Mouse (Mus musculus) hindbrain, embryonic 16.5 days (tissue): ENCODE data around the gene Cdk6. TPM values are rescaled to one million over a fixed set of nuclear protein-coding genes. Genes with fewer than 3 reads are reported as not detected.
"Not testable (repeated sequence)": the region's sequence is repeated elsewhere in the genome, so short reads cannot be mapped to it uniquely, and the experiment has no call there.

Experiments used
- ATAC-seq: fragments of 200-750 bp; cut with Nextera tagmentation; 2 replicates; pipeline ENCODE4 v1.8.0; 2017; ENCODE audit warnings: moderate TSS enrichment, moderate library complexity
- H3K27ac ChIP-seq: fragments of 300-500 bp; sonication (generic); 2 replicates; pipeline ENCODE4 v1.5.1; 2014; ENCODE audit warnings: low read depth, mild to moderate bottlenecking, control low read depth, low read length, moderate library complexity
- H3K27me3 ChIP-seq: fragments of 300-500 bp; sonication (generic); replicated peaks from 2 replicates; pipeline ENCODE4 v1.6.1; 2014; ENCODE audit warnings: low read length; ENCODE audit not compliant: control insufficient read depth, insufficient read depth
- H3K36me3 ChIP-seq: fragments of 300-500 bp; sonication (generic); 2 replicates; pipeline ENCODE4 v1.6.1; 2014; ENCODE audit warnings: mild to moderate bottlenecking, low read length, moderate library complexity, mixed read lengths; ENCODE audit not compliant: control insufficient read depth, insufficient read depth
- H3K4me1 ChIP-seq: fragments of 300-500 bp; sonication (generic); 2 replicates; pipeline ENCODE4 v1.6.1; 2014; ENCODE audit warnings: low read depth, low read length; ENCODE audit not compliant: control insufficient read depth, insufficient read depth
- H3K4me2 ChIP-seq: fragments of 300-500 bp; sonication (generic); 2 replicates; pipeline ENCODE4 v1.6.1; 2014; ENCODE audit warnings: mild to moderate bottlenecking, low read length, control low read depth, moderate library complexity
- H3K4me3 ChIP-seq: fragments of 300-500 bp; sonication (generic); 2 replicates; pipeline ENCODE4 v1.5.1; 2014; ENCODE audit warnings: mild to moderate bottlenecking, low read length, control low read depth, moderate library complexity
- H3K9ac ChIP-seq: fragments of 300-500 bp; sonication (generic); 2 replicates; pipeline ENCODE4 v1.6.1; 2014; ENCODE audit warnings: low read depth, mild to moderate bottlenecking, control low read depth, low read length, moderate library complexity
- H3K9me3 ChIP-seq: fragments of 300-500 bp; sonication (generic); 2 replicates; pipeline ENCODE4 v1.6.1; 2014; ENCODE audit warnings: mild to moderate bottlenecking, low read length, moderate library complexity; ENCODE audit not compliant: control insufficient read depth
- WGBS: fragments of 180-500 bp; shearing (Covaris S2); extraction: QIAGEN DNeasy Blood & Tissue Kit; methylation state at CpG from one replicate; pipeline ENCODE4 v1.1.7; 2014; 5-methylcytosine and 5-hydroxymethylcytosine counted together
- polyA plus RNA-seq: library from polyadenylated mRNA; unstranded; fragments of >200 nt; fragmentation: Nextera tagmentation; extraction: Ambion mirVana; gene quantifications from 2 replicates; pipeline ENCODE4 v1.2.1, GENCODE M21; 2015

The Cdk6 gene
- polyA plus RNA-seq, 1 experiment from 2014 or later, result 13.9 TPM

DNA sequence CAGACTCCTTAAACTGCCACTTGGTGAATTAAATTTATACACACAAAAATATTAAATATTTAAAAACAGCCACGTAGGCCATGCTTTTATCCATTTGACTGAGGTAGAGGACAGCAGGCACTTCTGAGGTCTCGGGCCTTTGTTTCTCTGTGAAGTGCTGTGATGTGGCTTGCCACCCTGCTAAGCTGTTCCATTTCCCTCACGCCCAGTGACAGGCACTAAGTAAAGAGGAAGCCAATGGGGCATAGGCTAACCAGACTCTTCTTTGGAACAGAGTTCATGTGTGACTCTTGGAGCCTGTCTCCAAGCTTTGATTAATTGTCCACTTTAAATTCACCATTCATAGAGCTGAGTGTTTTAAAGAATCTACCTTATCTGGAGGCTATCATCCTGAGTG lies 79.5 kb downstream of the Cdk6 start:
- Histone ChIP-seq H3K4me2 (no peak overlapping the region), H3K27ac (no peak overlapping the region), H3K27me3 (no peaks in the 10 kb centered on the region), H3K36me3 (no peaks in the 10 kb centered on the region), H3K9me3 (no peaks in the 10 kb centered on the region), H3K4me1 (no peaks in the 10 kb centered on the region), H3K4me3 (no peak overlapping the region), H3K9ac (no peak overlapping the region)
- no peak for ATAC-seq
- WGBS, result 77% methylated on average over 3 of the region's 3 CpGs

DNA sequence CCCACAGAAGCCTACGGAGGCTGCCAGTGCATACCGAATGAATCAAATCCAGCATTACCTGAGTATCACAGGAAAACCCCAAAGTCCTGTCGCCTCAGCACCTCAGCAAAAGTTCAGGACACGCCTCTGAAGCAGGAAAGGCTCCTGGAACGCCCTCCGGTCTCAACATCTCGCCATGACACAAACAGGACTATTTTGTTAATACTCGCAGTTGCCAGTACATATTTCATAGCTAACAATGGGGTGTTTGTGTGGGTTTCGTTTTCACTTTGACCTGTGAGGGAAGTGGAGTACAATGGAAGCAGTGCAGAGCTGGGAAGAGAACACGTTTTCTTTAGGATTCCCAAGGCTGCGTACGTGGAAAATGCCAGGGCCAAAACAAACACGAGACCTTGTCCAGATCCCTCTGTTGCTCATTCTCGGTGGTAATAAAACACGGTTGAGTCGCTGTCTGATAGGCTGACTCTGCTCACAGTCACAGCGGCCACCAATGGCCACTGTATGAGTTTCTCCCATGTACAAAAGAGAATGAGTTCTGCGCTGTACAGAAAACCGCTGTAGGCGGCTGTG lies 91.9 kb downstream of the Cdk6 start:
- H3K9ac ChIP-seq, H3K27me3 ChIP-seq, H3K9me3 ChIP-seq, H3K36me3 ChIP-seq, H3K4me2 ChIP-seq, H3K4me3 ChIP-seq, ATAC-seq, H3K4me1 ChIP-seq, H3K27ac ChIP-seq: not testable (repeated sequence)
- 60% methylated on average over 17 of the region's 20 CpGs for WGBS

GRCm38 (mm10) chr5:3434105-3434504 lies 92.8 kb downstream of the Cdk6 start:
- not testable (repeated sequence) for H3K9ac ChIP-seq, H3K4me2 ChIP-seq, ATAC-seq, H3K4me3 ChIP-seq, H3K4me1 ChIP-seq, H3K27ac ChIP-seq, H3K9me3 ChIP-seq, H3K27me3 ChIP-seq, H3K36me3 ChIP-seq
- WGBS, result 95% methylated on average over 5 of the region's 5 CpGs

- H3K4me2 ChIP-seq, H3K9ac ChIP-seq, H3K27me3 ChIP-seq, H3K27ac ChIP-seq, H3K4me1 ChIP-seq, H3K4me3 ChIP-seq, ATAC-seq, H3K9me3 ChIP-seq, H3K36me3 ChIP-seq: not testable (repeated sequence)
- 89% methylated on average over 9 of the region's 9 CpGs for WGBS
Measured at GRCm38 (mm10) chr5:3438453-3439003, 97.2 kb downstream of the Cdk6 start.

DNA sequence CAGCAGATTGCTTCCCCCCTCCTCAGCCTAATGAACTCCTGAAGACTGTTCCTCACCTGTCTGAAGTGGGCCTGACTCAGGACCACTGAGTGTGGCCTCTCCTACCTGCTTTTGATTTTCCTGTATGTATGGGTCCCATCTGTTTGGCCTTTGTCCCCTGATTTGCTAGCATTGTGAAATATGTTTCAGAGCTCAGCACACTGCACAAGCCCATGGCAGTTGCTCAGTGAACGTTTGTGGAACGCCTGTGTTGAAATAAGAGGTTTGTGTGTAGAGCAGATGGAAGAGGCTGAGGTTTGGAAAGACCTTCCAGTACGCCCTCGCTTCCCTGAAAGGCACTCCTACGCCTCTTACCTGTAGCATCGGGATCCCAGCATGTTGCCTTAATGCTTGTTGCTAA lies 98.1 kb downstream of the Cdk6 start:
- H3K36me3 ChIP-seq, H3K27ac ChIP-seq, H3K9me3 ChIP-seq, H3K27me3 ChIP-seq, ATAC-seq, H3K4me1 ChIP-seq, H3K4me2 ChIP-seq, H3K4me3 ChIP-seq, H3K9ac ChIP-seq: not testable (repeated sequence)
- WGBS, result 83% methylated on average over 6 of the region's 6 CpGs

DNA sequence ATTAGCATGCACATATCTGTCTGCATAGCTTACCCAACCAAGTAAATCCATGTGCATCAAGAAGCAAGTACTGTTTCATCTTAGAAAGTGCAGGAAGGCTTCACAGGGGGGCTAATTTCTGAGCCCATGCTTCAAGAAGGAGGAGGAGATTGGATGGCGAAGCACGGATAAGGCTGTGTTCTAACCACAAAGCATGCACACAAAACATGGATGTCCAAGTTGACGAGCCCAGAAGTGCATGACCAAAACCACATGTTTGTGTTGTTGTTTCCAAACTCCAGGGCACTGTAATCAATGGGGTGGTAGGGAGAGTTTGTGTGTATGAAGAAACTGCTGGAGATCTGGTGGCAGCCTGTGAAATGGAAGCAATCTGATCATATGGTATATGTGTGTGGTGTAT lies 101.2 kb downstream of the Cdk6 start:
- 92% methylated on average over 3 of the region's 3 CpGs for WGBS

DNA sequence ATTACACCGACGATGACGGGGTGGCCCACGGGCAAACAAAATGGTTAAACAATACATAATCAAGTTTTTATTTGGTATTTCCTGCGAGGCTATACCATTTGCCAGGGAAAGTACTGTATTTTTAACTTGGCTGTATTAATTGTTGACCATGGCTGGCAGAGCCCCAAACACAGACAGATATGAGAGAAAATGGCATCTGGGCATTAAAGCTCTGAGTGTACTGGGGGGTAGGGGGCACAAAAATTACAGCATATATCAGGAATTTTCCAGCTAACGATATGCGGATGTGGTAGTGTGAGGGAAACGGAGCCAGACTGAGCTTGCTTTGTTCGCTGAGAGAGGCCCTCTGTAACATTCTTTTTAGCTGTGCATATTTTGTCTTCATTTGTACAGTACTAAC lies 109.9 kb downstream of the Cdk6 start:
- not testable (repeated sequence) for ATAC-seq, H3K27ac ChIP-seq, H3K36me3 ChIP-seq, H3K9ac ChIP-seq, H3K9me3 ChIP-seq, H3K4me2 ChIP-seq, H3K4me3 ChIP-seq, H3K27me3 ChIP-seq, H3K4me1 ChIP-seq
- 25% methylated on average over 9 of the region's 9 CpGs for WGBS

More for the DNA sequence above, 101.2 kb downstream of the Cdk6 start:
- H3K9ac ChIP-seq, H3K36me3 ChIP-seq, H3K27ac ChIP-seq, H3K9me3 ChIP-seq, H3K4me2 ChIP-seq, ATAC-seq, H3K27me3 ChIP-seq, H3K4me1 ChIP-seq, H3K4me3 ChIP-seq: not testable (repeated sequence)

DNA sequence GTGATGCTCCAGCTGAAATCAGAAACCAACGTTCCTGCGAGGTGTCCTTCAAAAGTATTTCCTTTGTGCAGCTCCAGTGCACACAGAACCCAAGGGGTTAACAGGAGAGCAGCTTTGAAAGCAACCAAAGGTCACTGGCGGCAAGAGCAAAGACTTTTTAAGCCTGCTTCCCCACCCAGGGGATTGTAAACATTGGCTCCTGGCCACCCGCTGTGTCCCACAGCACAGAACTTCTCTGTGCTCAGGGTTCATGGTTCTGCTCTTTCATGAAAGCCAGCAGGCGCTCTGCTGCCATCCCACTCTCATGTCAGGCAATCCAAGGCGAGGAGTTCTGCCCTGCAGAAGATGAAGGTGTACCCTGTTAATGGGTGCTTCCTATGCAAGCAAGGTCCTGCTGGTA lies 112.7 kb downstream of the Cdk6 start:
- not testable (repeated sequence) for H3K9ac ChIP-seq, H3K36me3 ChIP-seq, H3K4me3 ChIP-seq, H3K27ac ChIP-seq, H3K9me3 ChIP-seq, H3K27me3 ChIP-seq, H3K4me1 ChIP-seq, H3K4me2 ChIP-seq
- 0 out of 2 replicates have a peak, but pooled peaks have one; percentile 52 for ATAC-seq
- WGBS, result 3% methylated on average over 6 of the region's 6 CpGs

- no peak overlapping the region for H3K4me2 ChIP-seq
- WGBS, result 92% methylated on average over 9 of the region's 9 CpGs
- H3K27me3 ChIP-seq, result no peaks in the 10 kb centered on the region
Measured at GRCm38 (mm10) chr5:3460907-3461306, 119.6 kb downstream of the Cdk6 start.

DNA sequence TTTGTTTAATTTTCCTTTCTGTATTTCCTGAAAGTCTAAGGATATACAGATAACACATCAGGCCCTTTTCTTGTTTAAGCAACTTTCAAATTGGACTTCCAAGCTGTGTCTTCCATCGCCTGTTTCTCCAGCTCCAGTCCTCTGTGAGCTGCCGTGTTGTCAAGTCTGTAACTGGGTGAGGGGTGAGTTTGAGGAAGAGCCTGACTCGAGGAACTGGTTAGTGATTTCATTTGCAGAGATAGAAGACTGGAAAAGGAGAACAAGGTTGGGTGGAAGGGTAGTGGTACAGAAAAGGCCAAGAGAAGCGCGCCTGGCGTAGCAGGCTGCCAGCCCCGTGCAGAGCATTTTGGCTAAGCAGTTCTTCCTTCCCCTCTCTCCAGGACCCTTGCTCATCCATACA lies 120.1 kb downstream of the Cdk6 start:
- Histone ChIP-seq H3K9ac (no peak overlapping the region), H3K27ac (no peak overlapping the region), H3K27me3 (no peaks in the 10 kb centered on the region), H3K36me3 (no peaks in the 10 kb centered on the region), H3K4me1 (no peaks in the 10 kb centered on the region), H3K4me3 (no peak overlapping the region), H3K9me3 (no peaks in the 10 kb centered on the region), H3K4me2 (no peak overlapping the region)
- WGBS, result 93% methylated on average over 7 of the region's 7 CpGs
- no peak for ATAC-seq

More at GRCm38 (mm10) chr5:3460907-3461306, 119.6 kb downstream of the Cdk6 start:
- no peak for ATAC-seq
- no peaks in the 10 kb centered on the region for H3K4me1 ChIP-seq
- H3K4me3 ChIP-seq, result no peak overlapping the region
- no peak overlapping the region for H3K27ac ChIP-seq
- H3K9ac ChIP-seq, result no peak overlapping the region
- no peaks in the 10 kb centered on the region for H3K9me3 ChIP-seq
- H3K36me3 ChIP-seq, result no peaks in the 10 kb centered on the region
